Mouse (Mus musculus) midbrain, postnatal 0 days (tissue): ENCODE results near the gene Ace. TPM values are rescaled to one million over a fixed set of nuclear protein-coding genes. Genes with fewer than 3 reads are reported as not detected.
A peak's percentile ranks its signal among the peaks of the same experiment; 100 is the strongest.

Experiments used
- ATAC-seq: fragments of 200-750 bp; cut with Nextera tagmentation; 2 replicates; pipeline ENCODE4 v1.8.0; 2017; ENCODE audit warnings: moderate number of reproducible peaks, mild to moderate bottlenecking, moderate TSS enrichment, moderate library complexity; ENCODE audit not compliant: low FRiP score
- DNase-seq: peaks from one replicate; pipeline ENCODE4 v3.0.0-alpha.2; 2015; ENCODE audit warnings: low spot score
- H3K27ac ChIP-seq: fragments of 300-500 bp; sonication (generic); 2 replicates; pipeline ENCODE4 v1.5.1; 2014; ENCODE audit warnings: low read depth, mild to moderate bottlenecking, low read length, mixed read lengths
- H3K27me3 ChIP-seq: fragments of 300-500 bp; sonication (generic); 2 replicates; pipeline ENCODE4 v1.6.1; 2014; ENCODE audit warnings: low read length, control low read depth, mixed read lengths; ENCODE audit not compliant: insufficient read depth
- H3K36me3 ChIP-seq: fragments of 300-500 bp; sonication (generic); 2 replicates; pipeline ENCODE4 v1.6.1; 2014; ENCODE audit warnings: low read length, control low read depth, mixed read lengths; ENCODE audit not compliant: insufficient read depth
- H3K4me1 ChIP-seq: fragments of 300-500 bp; sonication (generic); 2 replicates; pipeline ENCODE4 v1.6.1; 2014; ENCODE audit warnings: mild to moderate bottlenecking, control low read depth, antibody characterized with exemption, low read length, mixed read lengths; ENCODE audit not compliant: insufficient read depth
- H3K4me2 ChIP-seq: fragments of 300-500 bp; sonication (generic); 2 replicates; pipeline ENCODE4 v1.6.1; 2014; ENCODE audit warnings: low read depth, mild to moderate bottlenecking, low read length, mixed read lengths; ENCODE audit not compliant: poor library complexity, severe bottlenecking
- H3K4me3 ChIP-seq: fragments of 300-500 bp; sonication (generic); 2 replicates; pipeline ENCODE4 v1.5.1; 2014; ENCODE audit warnings: low read depth, mild to moderate bottlenecking, low read length, moderate library complexity
- H3K9ac ChIP-seq: fragments of 300-500 bp; sonication (generic); replicated peaks from 2 replicates; pipeline ENCODE4 v1.6.1; 2014; ENCODE audit warnings: mild to moderate bottlenecking, low read length, moderate library complexity, mixed read lengths; ENCODE audit not compliant: poor library complexity, severe bottlenecking
- H3K9me3 ChIP-seq: fragments of 300-500 bp; sonication (generic); 2 replicates; pipeline ENCODE4 v1.6.1; 2016; ENCODE audit warnings: low read length, control low read depth
- CTCF ChIP-seq: IDR thresholded peaks from 2 replicates; pipeline ENCODE4 v1.5.1; 2016; ENCODE audit warnings: antibody characterized with exemption, mild to moderate bottlenecking
- WGBS: fragments of 180-500 bp; shearing (Covaris S2); extraction: QIAGEN DNeasy Blood & Tissue Kit; methylation state at CpG from one replicate; pipeline ENCODE4 v1.1.7; 2014; 5-methylcytosine and 5-hydroxymethylcytosine counted together
- polyA plus RNA-seq: library from polyadenylated mRNA; unstranded; fragments of >200 nt; fragmentation: Nextera tagmentation; extraction: Ambion mirVana; gene quantifications from 2 replicates; pipeline ENCODE4 v1.2.1, GENCODE M21; 2015
- total RNA-seq: library from RNA; depleted of rRNA; stranded (reverse); fragments of >200 nt; gene quantifications from 2 replicates; pipeline ENCODE4 v1.2.3, GENCODE M21; 2014

Gene Ace
- total and polyA plus RNA-seq, 2 experiments from 2014 or later = 10.0 to 25.1 TPM

DNA sequence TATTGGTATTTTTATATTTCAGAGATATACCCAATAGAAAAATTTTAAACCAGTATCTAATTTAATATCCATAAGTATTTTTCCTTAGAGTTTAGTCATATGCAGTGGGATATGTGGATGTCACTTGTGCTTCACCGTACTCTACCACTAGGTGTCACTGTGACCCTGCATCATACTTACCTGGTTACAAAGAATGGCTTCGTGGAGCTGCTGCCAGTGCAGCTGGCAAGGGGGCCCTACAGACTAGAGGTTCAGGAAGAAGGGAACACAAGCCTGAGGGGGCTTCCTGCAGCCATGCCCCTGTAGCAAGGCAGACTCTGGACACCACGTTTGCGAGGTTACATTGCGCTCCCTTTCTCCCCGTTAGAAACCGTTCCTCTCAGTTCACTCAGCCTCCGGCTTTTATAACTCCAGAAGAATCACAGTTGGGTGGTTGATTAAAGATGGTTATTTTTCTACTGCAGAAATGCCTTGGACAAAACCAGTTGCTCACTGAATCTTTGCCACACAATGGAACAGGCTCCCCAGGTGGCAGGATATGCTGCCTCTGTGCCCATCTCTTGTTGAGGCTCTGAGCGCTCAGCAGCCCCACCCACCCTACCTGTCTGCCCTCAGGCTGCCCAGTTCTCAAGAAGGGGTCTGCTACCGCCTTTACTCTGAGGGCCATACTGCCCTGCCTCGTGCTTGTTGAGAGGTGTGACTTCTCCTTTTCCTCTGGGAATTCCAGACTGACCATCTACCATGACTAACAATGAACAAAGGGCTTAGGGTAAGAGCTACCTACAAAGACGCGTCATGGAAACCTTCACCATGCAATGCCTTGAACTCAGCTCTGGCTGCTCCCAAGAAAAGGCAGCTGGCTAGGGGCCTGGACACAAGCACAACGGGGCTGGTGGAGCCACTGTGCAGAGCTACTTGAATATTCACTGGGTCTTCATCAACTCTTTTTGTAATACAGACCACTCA, 40.4 kb upstream of the Ace start:
- Histone ChIP-seq H3K27me3 (no peaks in the 10 kb centered on the region), H3K4me1 (no peaks in the 10 kb centered on the region), H3K4me3 (no peak overlapping the region), H3K27ac (0 out of 2 replicates have a peak overlapping the region, but pooled peaks have one; percentile 38), H3K4me2 (no peak overlapping the region), H3K9me3 (no peaks in the 10 kb centered on the region), H3K9ac (no peak overlapping the region), H3K36me3 (peaks cover 28% of the 10 kb centered on the region; the same call in 1 of the 2 replicates)
- ATAC-seq (peak; percentile 83), DNase-seq (peak; percentile 87)
- peak; percentile 96 for TF ChIP-seq CTCF
- 52% methylated on average over 14 of the region's 14 CpGs for WGBS

- 51% methylated on average over 5 of the region's 5 CpGs for WGBS
- Histone ChIP-seq H3K4me2 (no peak overlapping the region), H3K27ac (no peak overlapping the region), H3K4me3 (no peak overlapping the region), H3K27me3 (no peaks in the 10 kb centered on the region), H3K9ac (no peak overlapping the region), H3K36me3 (peaks cover 21% of the 10 kb centered on the region; the same call in 1 of the 2 replicates), H3K4me1 (no peaks in the 10 kb centered on the region), H3K9me3 (no peaks in the 10 kb centered on the region)
- ATAC-seq (no peak), DNase-seq (no peak)
- no peak for TF ChIP-seq CTCF
These were observed 39.6 kb upstream of the Ace start for GRCm38 (mm10) chr11:105928171-105928570.

- ATAC-seq (no peak), DNase-seq (no peak)
- no peak overlapping the region for H3K4me2 ChIP-seq
- no peaks in the 10 kb centered on the region for H3K4me1 ChIP-seq
- 83% methylated on average over 3 of the region's 3 CpGs for WGBS
- H3K27ac ChIP-seq = no peak overlapping the region
- no peak for TF ChIP-seq CTCF
- no peaks in the 10 kb centered on the region for H3K9me3 ChIP-seq
- no peaks in the 10 kb centered on the region for H3K27me3 ChIP-seq
- no peak overlapping the region for H3K4me3 ChIP-seq
- no peak overlapping the region for H3K9ac ChIP-seq
- H3K36me3 ChIP-seq = peaks cover 22% of the 10 kb centered on the region; the same call in 1 of the 2 replicates
These were observed 36.4 kb upstream of the Ace start for GRCm38 (mm10) chr11:105931380-105931779.

GRCm38 (mm10) chr11:105933746-105934145, 34.0 kb upstream of the Ace start:
- no peaks in the 10 kb centered on the region for H3K27me3 ChIP-seq
- no peaks in the 10 kb centered on the region for H3K4me1 ChIP-seq
- no peak overlapping the region for H3K4me2 ChIP-seq
- no peak overlapping the region for H3K4me3 ChIP-seq
- no peak for TF ChIP-seq CTCF
- DNase-seq (no peak), ATAC-seq (no peak)
- H3K9ac ChIP-seq = no peak overlapping the region
- H3K27ac ChIP-seq = no peak overlapping the region
- H3K9me3 ChIP-seq = no peaks in the 10 kb centered on the region
- WGBS = 89% methylated on average over 8 of the region's 8 CpGs
- peaks cover 17% of the 10 kb centered on the region; the same call in 1 of the 2 replicates for H3K36me3 ChIP-seq

DNA sequence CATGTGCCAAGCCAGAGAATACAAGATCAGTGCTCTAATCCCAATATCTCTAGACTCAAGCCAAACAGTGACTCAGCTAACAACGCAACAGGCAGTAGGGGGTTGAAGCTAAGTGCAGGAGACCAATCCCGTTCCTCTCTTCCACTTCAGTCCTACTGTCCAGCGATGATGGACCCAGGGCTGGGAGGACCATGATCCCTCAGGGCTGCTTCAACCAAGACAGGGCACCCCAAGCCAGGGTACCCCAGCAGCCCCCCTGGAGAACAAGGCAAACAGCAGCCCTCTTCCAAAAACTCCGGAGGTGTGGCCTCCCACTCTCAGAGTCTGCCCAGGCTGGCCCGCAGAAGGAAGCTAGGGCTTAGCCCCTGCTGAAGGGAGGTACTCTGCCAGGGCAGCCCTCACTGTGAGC, 33.4 kb upstream of the Ace start:
- Histone ChIP-seq H3K27ac (no peak overlapping the region), H3K36me3 (peaks cover 17% of the 10 kb centered on the region; the same call in 1 of the 2 replicates), H3K4me2 (no peak overlapping the region), H3K9ac (no peak overlapping the region), H3K4me3 (no peak overlapping the region), H3K4me1 (no peaks in the 10 kb centered on the region), H3K27me3 (no peaks in the 10 kb centered on the region), H3K9me3 (no peaks in the 10 kb centered on the region)
- WGBS = 67% methylated on average over 5 of the region's 5 CpGs
- no peak for TF ChIP-seq CTCF
- no peak for DNase-seq
- ATAC-seq = no peak

GRCm38 (mm10) chr11:105934816-105935215, 32.9 kb upstream of the Ace start:
- Histone ChIP-seq H3K36me3 (peaks cover 17% of the 10 kb centered on the region; the same call in 1 of the 2 replicates), H3K27ac (no peak overlapping the region), H3K9me3 (no peaks in the 10 kb centered on the region), H3K4me1 (no peaks in the 10 kb centered on the region), H3K27me3 (no peaks in the 10 kb centered on the region; the same call in 1 of the 2 replicates), H3K4me3 (no peak overlapping the region), H3K4me2 (no peak overlapping the region), H3K9ac (no peak overlapping the region)
- no peak for TF ChIP-seq CTCF
- ATAC-seq = no peak
- WGBS = 33% methylated on average over 6 of the region's 6 CpGs
- DNase-seq = peak; percentile 58
